In genomic region chr5:143639810-143640209, GRCm38 (mm10) we compare ENCODE assay signal across 20 mouse cellular contexts. TPM values are rescaled to one million over a fixed set of nuclear protein-coding genes. Genes with fewer than 3 reads are reported as not detected.
DNase-seq lines count a peak whose midpoint lies in the region; ATAC-seq and TF ChIP-seq lines count a peak whose summit lies in the region.
"Had no signal": no experiment of that assay in that cellular context is flagged by ENCODE, and none has a peak within 500 bp of the region (broad histone marks: within the 10 kb centered on the region; RNA-seq: fewer than 3 reads in every experiment).

No protein-coding gene starts in this region.

- peak; percentile 98 for TF ChIP-seq EP300 in liver, postnatal 0 days (IDR thresholded peaks at IDR 0.05; ENCODE audit: low read depth)

- ATAC-seq in common myeloid progenitor, adult 5-6 weeks (replicated peaks; ENCODE audit: low read depth, poor library complexity, severe bottlenecking) = peak; percentile 81
- ATAC-seq in limb, embryonic 13.5 days (ENCODE audit: low FRiP score, low read depth) = no peak
- peak; percentile 90 for ATAC-seq in liver, postnatal 0 days
- ATAC-seq: intestine, postnatal 0 days; lung, postnatal 0 days had no signal

- no peaks in the 10 kb centered on the region for H3K9me3 ChIP-seq in limb, embryonic 13.5 days
- no peaks in the 10 kb centered on the region for H3K9me3 ChIP-seq in liver, postnatal 0 days (ENCODE audit: low read length)
- H3K9me3 ChIP-seq: hindbrain, embryonic 13.5 days; midbrain, embryonic 10.5 days; neural tube, embryonic 13.5 days had no signal

- H3K9ac ChIP-seq in limb, embryonic 13.5 days = no peak overlapping the region
- 0 out of 2 replicates have a peak overlapping the region, but pooled peaks have one; percentile 44 for H3K9ac ChIP-seq in liver, postnatal 0 days (replicated peaks)
- H3K9ac ChIP-seq: hindbrain, embryonic 13.5 days; neural tube, embryonic 13.5 days had no signal

- WGBS in limb, embryonic 13.5 days = 67% methylated on average over 7 of the region's 7 CpGs
- 57% methylated on average over 7 of the region's 7 CpGs for WGBS in liver, postnatal 0 days (ENCODE audit: insufficient replicate concordance)

- intact Hi-C loops in gastrocnemius, adult 2 months (cut with DNase I) = no loop called here
- intact Hi-C loops in gastrocnemius, postnatal 36 days (cut with DNase I) = no loop called here
- intact Hi-C loops in left cerebral cortex, postnatal 14 days (cut with DNase I) = loop anchor here (5.0 kb wide), 1 partner anchor 37 kb away; no protein-coding TSS in a partner anchor

- H3K4me2 ChIP-seq in limb, embryonic 13.5 days (replicated peaks) = no peak overlapping the region; the same call in 1 of the 2 replicates
- peak overlapping the region; percentile 36; the same call in 1 of the 2 replicates for H3K4me2 ChIP-seq in liver, postnatal 0 days (ENCODE audit: low read depth, low read length)
- H3K4me2 ChIP-seq: hindbrain, embryonic 13.5 days; neural tube, embryonic 13.5 days had no signal

- no peak for TF ChIP-seq CTCF in gastrocnemius, adult 2 months (IDR thresholded peaks at IDR 0.05)
- TF ChIP-seq CTCF in liver, postnatal 0 days (IDR thresholded peaks at IDR 0.05; ENCODE audit: low read depth) = no peak

- no peak for DNase-seq in gastrocnemius, adult 2 months
- no peak for DNase-seq in gastrocnemius, postnatal 36 days
- no peak for DNase-seq in liver, postnatal 0 days
- DNase-seq in adrenal gland, postnatal 4 days (ENCODE audit: low spot score in 2 of 2) = no peak
- no peak for DNase-seq in thymus, postnatal 25 days
- DNase-seq in left cerebral cortex, postnatal 14 days (ENCODE audit: low spot score in 2 of 2) = no peak
- DNase-seq: adrenal gland, postnatal 10 days; cerebellum, adult 9-10 months; heart, adult 2 months; right cerebral cortex, postnatal 14 days; thymus, postnatal 36 days had no signal

- H3K4me3 ChIP-seq in gastrocnemius, adult 2 months = no peak overlapping the region
- no peak overlapping the region for H3K4me3 ChIP-seq in limb, embryonic 13.5 days
- H3K4me3 ChIP-seq in liver, postnatal 0 days (ENCODE audit: low read depth, low read length) = no peak overlapping the region
- H3K4me3 ChIP-seq: heart, adult 2 months; hindbrain, embryonic 13.5 days; layer of hippocampus, adult 2 months; midbrain, embryonic 10.5 days; neural tube, embryonic 13.5 days had no signal

- no peaks in the 10 kb centered on the region for H3K36me3 ChIP-seq in limb, embryonic 13.5 days
- H3K36me3 ChIP-seq in liver, postnatal 0 days (replicated peaks; ENCODE audit: insufficient read depth, low read length) = no peaks in the 10 kb centered on the region
- H3K36me3 ChIP-seq: hindbrain, embryonic 13.5 days; midbrain, embryonic 10.5 days; neural tube, embryonic 13.5 days had no signal

- no peaks in the 10 kb centered on the region for H3K27me3 ChIP-seq in limb, embryonic 13.5 days
- no peaks in the 10 kb centered on the region for H3K27me3 ChIP-seq in liver, postnatal 0 days (ENCODE audit: insufficient read depth, low read length)
- H3K27me3 ChIP-seq: hindbrain, embryonic 13.5 days; neural tube, embryonic 13.5 days had no signal

- H3K27ac ChIP-seq in gastrocnemius, adult 2 months = peak overlapping the region; percentile 84
- peak overlapping the region; percentile 15; the same call in 1 of the 2 replicates for H3K27ac ChIP-seq in limb, embryonic 13.5 days
- H3K27ac ChIP-seq in liver, postnatal 0 days (ENCODE audit: low read depth) = peak overlapping the region; percentile 79; the same call in 1 of the 2 replicates
- H3K27ac ChIP-seq: heart, adult 2 months; hindbrain, embryonic 13.5 days; kidney, postnatal 0 days; layer of hippocampus, adult 2 months; midbrain, embryonic 10.5 days; neural tube, embryonic 13.5 days had no signal

- peaks cover 94% of the 10 kb centered on the region for H3K4me1 ChIP-seq in limb, embryonic 13.5 days
- H3K4me1 ChIP-seq in liver, postnatal 0 days (ENCODE audit: insufficient read depth) = peaks cover 42% of the 10 kb centered on the region

RNA-seq across cellular contexts. Expression of gene Cyth3, which starts 17.6 kb away (rescaled TPM):
- 10 to 100 TPM; 10.7 to 15.8 TPM for total RNA-seq in gastrocnemius, adult 2 months (2021)
- total RNA-seq in gastrocnemius, postnatal 36 days (2021) = 10 to 100 TPM; 12.2 to 13.8 TPM
- 33.3 and 36.0 TPM in 2 replicates for total RNA-seq in common myeloid progenitor, adult 5-6 weeks (2017)
- 60.7 and 61.3 TPM in 2 replicates for polyA plus RNA-seq in limb, embryonic 13.5 days (2015; fragmentation: Nextera tagmentation; extraction: Ambion mirVana)
- polyA plus RNA-seq in liver, postnatal 0 days (2015; fragmentation: Nextera tagmentation; extraction: Ambion mirVana) = 12.1 and 15.3 TPM in 2 replicates
- total RNA-seq in adrenal gland, postnatal 4 days (2021) = 100 to 1,000 TPM; 195 to 200 TPM
- total RNA-seq in left cerebral cortex, postnatal 14 days (2021) = 10 to 100 TPM; 53.5 to 59.4 TPM

Comparison
In these comparisons a context has a peak if more than half of its experiments do, and no peak if none do; other contexts are left out.
1. H3K27ac ChIP-seq: peak in every context shown above with its lines; median percentile 84 in gastrocnemius, adult 2 months; 79 in liver, postnatal 0 days; 15 in limb, embryonic 13.5 days.